Mouse (Mus musculus): Measurements from ENCODE around the gene Kcne4. TPM values are rescaled to one million over a fixed set of nuclear protein-coding genes. Genes with fewer than 3 reads are reported as not detected.

Gene Kcne4
- polyA plus RNA-seq, 1 experiment from 2014 or later: 1.9 TPM

GRCm38 (mm10) chr1:78821733-78822430, 5.3 kb downstream of the Kcne4 start:
- 88% methylated on average over 15 of the region's 15 CpGs for WGBS
- peaks cover 7% of the 10 kb centered on the region; the same call in 1 of the 2 replicates for H3K4me1 ChIP-seq
- H3K4me2 ChIP-seq: no peak overlapping the region
- H3K9me3 ChIP-seq: no peaks in the 10 kb centered on the region
- H3K36me3 ChIP-seq (replicated peaks): no peaks in the 10 kb centered on the region
- no peak overlapping the region for H3K4me3 ChIP-seq
- H3K27me3 ChIP-seq (replicated peaks): no peaks in the 10 kb centered on the region
- no peak overlapping the region for H3K9ac ChIP-seq
- H3K27ac ChIP-seq: 0 out of 2 replicates have a peak overlapping the region, but pooled peaks have one; percentile 11
- ATAC-seq (replicated peaks): peak; percentile 28; the same call in 1 of the 2 replicates

DNA sequence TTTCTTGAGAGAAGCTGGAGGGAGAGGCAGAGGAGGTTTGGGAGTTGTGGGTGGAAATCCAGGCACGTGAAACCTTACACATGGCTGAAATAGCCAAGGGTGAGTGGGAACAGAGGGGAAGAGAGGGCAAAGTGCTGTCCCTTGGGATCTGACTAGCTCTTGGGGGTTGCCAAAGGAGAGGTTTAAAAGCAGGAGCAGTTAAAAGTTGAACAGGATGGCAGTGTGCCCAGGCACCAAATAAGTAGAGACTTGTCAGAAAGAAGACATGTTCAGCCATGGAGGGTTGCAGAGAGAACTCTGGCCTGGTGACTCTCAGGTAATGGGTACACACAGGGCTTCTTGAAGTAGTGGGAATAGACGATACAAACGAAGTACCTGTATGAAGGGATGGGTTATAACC, 8.7 kb downstream of the Kcne4 start:
- whole genome bisulfite sequencing: 80% methylated on average over 3 of the region's 3 CpGs
- H3K27ac ChIP-seq: no peak overlapping the region
- no peak overlapping the region for H3K4me3 ChIP-seq
- H3K36me3 ChIP-seq (replicated peaks): no peaks in the 10 kb centered on the region
- H3K9me3 ChIP-seq: no peaks in the 10 kb centered on the region
- no peak overlapping the region for H3K9ac ChIP-seq
- H3K4me1 ChIP-seq: 0 out of 2 replicates have a peak, but pooled peaks cover 7% of the 10 kb centered on the region
- H3K27me3 ChIP-seq (replicated peaks): no peaks in the 10 kb centered on the region
- H3K4me2 ChIP-seq: no peak overlapping the region
- ATAC-seq (replicated peaks): no peak

DNA sequence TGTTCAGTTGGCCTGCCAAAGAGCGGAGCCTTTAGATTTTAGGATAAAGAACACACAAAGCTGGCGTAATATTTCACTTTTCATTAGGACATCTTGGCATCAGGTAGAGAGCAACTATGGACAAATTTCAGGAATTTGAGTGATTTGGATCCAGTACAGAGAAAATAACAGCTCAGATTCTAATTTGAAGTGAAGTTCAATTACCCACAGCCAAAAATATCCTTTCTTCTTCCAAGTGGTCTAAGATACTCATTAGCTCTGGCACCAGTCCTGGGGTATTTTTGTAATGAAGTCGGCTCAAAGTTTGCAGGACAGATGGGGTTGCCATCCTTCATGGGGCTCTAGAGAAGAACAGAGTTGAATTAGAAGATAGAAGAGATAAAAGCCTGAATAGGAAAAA, 21.9 kb downstream of the Kcne4 start:
- ATAC-seq (replicated peaks): no peak
- Histone ChIP-seq H3K9me3 (no peaks in the 10 kb centered on the region), H3K4me3 (no peak overlapping the region), H3K36me3 (replicated peaks) (no peaks in the 10 kb centered on the region), H3K27me3 (replicated peaks) (no peaks in the 10 kb centered on the region), H3K4me2 (no peak overlapping the region), H3K4me1 (no peaks in the 10 kb centered on the region), H3K27ac (no peak overlapping the region), H3K9ac (no peak overlapping the region)
- 89% methylated on average over 3 of the region's 3 CpGs for whole genome bisulfite sequencing

DNA sequence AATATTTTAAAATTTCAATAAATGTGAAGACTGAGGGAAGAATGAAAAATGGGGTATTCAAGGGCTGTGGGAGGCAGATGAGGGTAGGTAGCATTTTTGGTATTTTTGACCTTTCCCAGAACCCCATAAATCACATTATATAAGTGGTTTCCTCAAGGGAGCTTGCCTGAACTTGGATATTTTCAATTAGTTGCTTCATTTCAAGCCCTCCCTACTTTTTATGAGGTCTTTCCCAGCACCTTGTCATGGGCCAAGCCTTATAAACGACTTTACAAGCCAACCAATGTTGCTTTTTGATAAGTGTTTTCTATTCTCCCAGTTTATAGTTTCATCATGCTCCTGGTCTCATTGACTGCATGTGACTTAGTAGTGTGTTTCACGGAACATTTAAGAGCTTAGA, 24.2 kb downstream of the Kcne4 start:
- no peak overlapping the region for H3K4me3 ChIP-seq
- H3K36me3 ChIP-seq (replicated peaks): no peaks in the 10 kb centered on the region
- WGBS: 77% methylated on average over 2 of the region's 2 CpGs
- H3K27me3 ChIP-seq (replicated peaks): no peaks in the 10 kb centered on the region
- H3K4me1 ChIP-seq: no peaks in the 10 kb centered on the region
- no peak overlapping the region for H3K9ac ChIP-seq
- no peak overlapping the region for H3K4me2 ChIP-seq
- no peaks in the 10 kb centered on the region for H3K9me3 ChIP-seq
- H3K27ac ChIP-seq: no peak overlapping the region
- ATAC-seq (replicated peaks): no peak

DNA sequence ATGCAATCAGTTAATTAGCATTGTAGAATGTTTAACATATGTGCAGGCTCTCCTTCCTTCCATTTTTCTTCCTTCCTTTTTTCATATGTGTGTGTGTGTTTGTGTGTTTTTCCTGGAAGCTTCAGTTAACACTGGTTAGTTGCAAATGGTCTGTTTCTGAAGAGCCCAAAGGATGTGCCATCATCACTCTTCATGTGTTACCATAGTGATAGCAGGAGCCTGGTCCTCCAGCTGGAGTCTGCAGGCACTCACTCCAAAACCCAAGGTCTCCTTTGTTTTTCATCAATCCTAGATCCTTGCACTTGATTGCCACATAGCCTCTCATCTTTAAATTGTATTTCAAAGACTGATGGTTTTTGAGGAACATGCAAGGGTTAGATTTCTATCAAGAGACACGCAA, 29.1 kb downstream of the Kcne4 start:
- WGBS: 92% methylated on average over 1 of the region's 1 CpGs
- H3K27me3 ChIP-seq (replicated peaks): no peaks in the 10 kb centered on the region
- no peak overlapping the region for H3K9ac ChIP-seq
- no peak for ATAC-seq (replicated peaks)
- H3K4me3 ChIP-seq: no peak overlapping the region
- H3K36me3 ChIP-seq (replicated peaks): no peaks in the 10 kb centered on the region
- H3K9me3 ChIP-seq: no peaks in the 10 kb centered on the region
- no peak overlapping the region for H3K27ac ChIP-seq
- no peaks in the 10 kb centered on the region for H3K4me1 ChIP-seq
- no peak overlapping the region for H3K4me2 ChIP-seq

DNA sequence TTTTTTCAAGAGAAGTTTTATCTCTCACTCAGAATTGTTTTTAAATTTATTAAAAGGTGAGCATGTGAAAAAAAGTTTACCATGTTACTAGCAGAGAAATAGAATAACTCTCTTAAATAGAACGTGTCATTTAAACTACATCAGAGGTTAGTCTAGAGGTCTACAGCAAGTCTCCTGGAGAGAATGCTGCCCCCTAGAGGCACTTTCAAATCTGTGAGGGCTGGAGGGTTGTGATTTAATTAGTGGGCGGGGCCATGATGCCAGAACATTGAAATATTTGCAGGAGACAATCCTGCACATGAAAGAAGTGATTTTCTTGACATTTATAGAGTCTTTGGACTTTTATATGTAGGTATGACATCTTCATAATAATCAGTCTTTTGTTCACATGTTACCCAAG, 29.9 kb downstream of the Kcne4 start:
- no peaks in the 10 kb centered on the region for H3K9me3 ChIP-seq
- H3K4me2 ChIP-seq: no peak overlapping the region
- no peaks in the 10 kb centered on the region for H3K4me1 ChIP-seq
- no peaks in the 10 kb centered on the region for H3K27me3 ChIP-seq (replicated peaks)
- WGBS: 56% methylated on average over 2 of the region's 2 CpGs
- H3K4me3 ChIP-seq: no peak overlapping the region
- H3K9ac ChIP-seq: no peak overlapping the region
- ATAC-seq (replicated peaks): no peak
- no peaks in the 10 kb centered on the region for H3K36me3 ChIP-seq (replicated peaks)
- H3K27ac ChIP-seq: no peak overlapping the region

DNA sequence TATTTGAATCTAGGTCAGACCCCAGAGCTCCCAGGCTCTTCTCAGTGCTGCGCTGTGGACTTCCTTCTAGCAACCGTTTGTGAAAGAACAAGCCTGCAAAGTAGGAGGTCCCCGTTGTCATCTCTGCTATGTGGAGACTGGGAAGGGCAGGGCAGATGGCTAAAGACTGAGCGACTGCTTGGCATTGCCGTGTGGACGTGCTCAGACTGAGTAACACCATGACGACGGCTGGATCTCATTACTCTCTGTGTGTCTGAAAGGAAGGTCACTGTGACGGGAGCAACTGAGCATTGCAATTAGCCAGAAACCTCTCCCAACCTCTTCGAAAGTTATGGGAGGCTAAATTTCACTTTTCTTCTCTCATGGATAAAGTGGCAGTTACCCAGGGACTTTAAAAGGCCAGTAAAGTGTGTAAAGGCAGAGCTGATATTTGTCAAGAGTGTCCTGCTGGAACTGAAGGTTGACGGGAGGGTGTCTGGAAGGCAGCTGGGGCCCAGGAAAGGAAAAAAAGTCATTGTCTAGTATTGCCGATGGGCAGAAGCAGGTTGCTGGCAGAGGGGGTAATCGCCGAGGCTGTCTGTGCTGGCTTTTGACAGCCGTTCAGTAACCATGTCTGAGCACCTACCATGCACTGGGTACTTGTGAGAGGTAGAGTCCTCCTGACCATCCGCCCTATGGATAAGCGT, 36.0 kb downstream of the Kcne4 start:
- Histone ChIP-seq H3K27ac (peak overlapping the region; percentile 31), H3K4me2 (no peak overlapping the region), H3K9me3 (no peaks in the 10 kb centered on the region), H3K4me1 (peaks cover 9% of the 10 kb centered on the region), H3K27me3 (replicated peaks) (no peaks in the 10 kb centered on the region), H3K9ac (no peak overlapping the region), H3K4me3 (no peak overlapping the region), H3K36me3 (replicated peaks) (no peaks in the 10 kb centered on the region)
- WGBS: 31% methylated on average over 17 of the region's 17 CpGs
- peak; percentile 96 for ATAC-seq (replicated peaks)

- 72% methylated on average over 3 of the region's 3 CpGs for WGBS
- no peak overlapping the region for H3K4me2 ChIP-seq
Observed at GRCm38 (mm10) chr1:78853094-78853445, 36.5 kb downstream of the Kcne4 start.

DNA sequence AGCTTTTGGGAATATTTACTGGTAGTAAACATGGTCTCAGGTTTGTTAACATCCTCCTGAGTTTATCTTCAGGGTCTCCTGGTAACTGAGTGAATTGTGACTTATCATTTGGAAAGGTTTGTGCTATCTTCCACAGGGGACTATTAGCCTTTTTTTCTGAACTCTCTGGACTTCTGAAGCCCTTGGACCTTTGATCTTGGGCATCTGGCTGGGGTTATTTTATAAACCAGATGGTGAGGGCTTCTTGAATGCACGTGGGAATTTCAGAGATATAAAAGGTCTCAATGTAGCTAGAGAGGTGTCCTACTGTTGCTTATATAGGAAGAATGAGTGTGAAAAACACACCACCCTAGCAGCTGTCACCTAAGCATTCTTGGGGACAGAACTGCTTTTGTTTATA, 37.7 kb downstream of the Kcne4 start:
- Histone ChIP-seq H3K9ac (no peak overlapping the region), H3K9me3 (no peaks in the 10 kb centered on the region), H3K4me1 (peaks cover 9% of the 10 kb centered on the region), H3K27ac (no peak overlapping the region), H3K4me3 (no peak overlapping the region), H3K4me2 (no peak overlapping the region), H3K27me3 (replicated peaks) (no peaks in the 10 kb centered on the region), H3K36me3 (replicated peaks) (no peaks in the 10 kb centered on the region)
- WGBS: 54% methylated on average over 1 of the region's 1 CpGs
- no peak for ATAC-seq (replicated peaks)

More at GRCm38 (mm10) chr1:78853094-78853445, 36.5 kb downstream of the Kcne4 start:
- Histone ChIP-seq H3K4me1 (peaks cover 9% of the 10 kb centered on the region), H3K36me3 (replicated peaks) (no peaks in the 10 kb centered on the region), H3K27me3 (replicated peaks) (no peaks in the 10 kb centered on the region), H3K27ac (peak overlapping the region; percentile 31), H3K9me3 (no peaks in the 10 kb centered on the region), H3K9ac (no peak overlapping the region), H3K4me3 (no peak overlapping the region)
- ATAC-seq (replicated peaks): peak; percentile 68

- no peak overlapping the region for H3K27ac ChIP-seq
- no peak for ATAC-seq (replicated peaks)
- WGBS: 89% methylated on average over 4 of the region's 4 CpGs
- H3K4me1 ChIP-seq: no peaks in the 10 kb centered on the region
- H3K9ac ChIP-seq: no peak overlapping the region
- H3K9me3 ChIP-seq: no peaks in the 10 kb centered on the region
- H3K27me3 ChIP-seq (replicated peaks): no peaks in the 10 kb centered on the region
- no peaks in the 10 kb centered on the region for H3K36me3 ChIP-seq (replicated peaks)
- H3K4me2 ChIP-seq: no peak overlapping the region
- H3K4me3 ChIP-seq: no peak overlapping the region
Observed at GRCm38 (mm10) chr1:78859573-78859972, 43.0 kb downstream of the Kcne4 start.

- H3K4me1 ChIP-seq: no peaks in the 10 kb centered on the region
- no peaks in the 10 kb centered on the region for H3K27me3 ChIP-seq (replicated peaks)
- H3K4me3 ChIP-seq: no peak overlapping the region
- WGBS: 78% methylated on average over 7 of the region's 7 CpGs
- H3K27ac ChIP-seq: no peak overlapping the region
- ATAC-seq (replicated peaks): no peak
- no peak overlapping the region for H3K9ac ChIP-seq
- H3K4me2 ChIP-seq: no peak overlapping the region
- H3K36me3 ChIP-seq (replicated peaks): no peaks in the 10 kb centered on the region
- no peaks in the 10 kb centered on the region for H3K9me3 ChIP-seq
Observed at GRCm38 (mm10) chr1:78860056-78860455, 43.5 kb downstream of the Kcne4 start.

GRCm38 (mm10) chr1:78862281-78862680, 45.7 kb downstream of the Kcne4 start:
- no peak overlapping the region for H3K4me2 ChIP-seq
- no peak for ATAC-seq (replicated peaks)
- WGBS: 72% methylated on average over 1 of the region's 1 CpGs
- no peaks in the 10 kb centered on the region for H3K9me3 ChIP-seq
- H3K4me3 ChIP-seq: no peak overlapping the region
- H3K27me3 ChIP-seq (replicated peaks): no peaks in the 10 kb centered on the region
- no peaks in the 10 kb centered on the region for H3K4me1 ChIP-seq
- no peak overlapping the region for H3K9ac ChIP-seq
- no peak overlapping the region for H3K27ac ChIP-seq
- H3K36me3 ChIP-seq (replicated peaks): no peaks in the 10 kb centered on the region

- Histone ChIP-seq H3K27me3 (replicated peaks) (no peaks in the 10 kb centered on the region), H3K9me3 (no peaks in the 10 kb centered on the region), H3K36me3 (replicated peaks) (no peaks in the 10 kb centered on the region), H3K4me3 (no peak overlapping the region), H3K4me2 (no peak overlapping the region), H3K4me1 (no peaks in the 10 kb centered on the region), H3K27ac (no peak overlapping the region), H3K9ac (no peak overlapping the region)
- ATAC-seq (replicated peaks): no peak
- 84% methylated on average over 2 of the region's 2 CpGs for whole genome bisulfite sequencing
Observed at GRCm38 (mm10) chr1:78863833-78864232, 47.3 kb downstream of the Kcne4 start.

All from midbrain, embryonic 15.5 days (tissue).